Mouse (Mus musculus): ENCODE results near the gene Dapk3. TPM values are rescaled to one million over a fixed set of nuclear protein-coding genes. Genes with fewer than 3 reads are reported as not detected.

The Dapk3 gene
- polyA plus RNA-seq, 1 experiment from 2014 or later, result 49.0 TPM

- Histone ChIP-seq H3K27ac (ENCODE audit: low read depth, low read length) (peak overlapping the region; percentile 79), H3K27me3 (replicated peaks; ENCODE audit: control insufficient read depth, insufficient read depth, low read length) (peaks cover 8% of the 10 kb centered on the region; the same call in 1 of the 2 replicates), H3K9ac (ENCODE audit: low read depth, low read length) (peak overlapping the region; percentile 89), H3K9me3 (ENCODE audit: control insufficient read depth, low read length) (no peaks in the 10 kb centered on the region), H3K36me3 (ENCODE audit: control insufficient read depth, insufficient read depth, low read length) (peaks cover 3% of the 10 kb centered on the region), H3K4me1 (ENCODE audit: control insufficient read depth, insufficient read depth, low read depth, low read length) (peaks cover 45% of the 10 kb centered on the region), H3K4me2 (ENCODE audit: low read length) (peak overlapping the region; percentile 92), H3K4me3 (ENCODE audit: low read length) (peak overlapping the region; percentile 88)
- ATAC-seq, result no peak
- 57% methylated on average over 11 of the region's 11 CpGs for WGBS
Observed at GRCm38 (mm10) chr10:81138821-81139528, 43.8 kb upstream of the Dapk3 start.

- Histone ChIP-seq H3K9ac (ENCODE audit: low read depth, low read length) (peak overlapping the region; percentile 13; the same call in 1 of the 2 replicates), H3K4me1 (ENCODE audit: control insufficient read depth, insufficient read depth, low read depth, low read length) (peaks cover 45% of the 10 kb centered on the region), H3K4me3 (ENCODE audit: low read length) (peak overlapping the region; percentile 88; the same call in 1 of the 2 replicates)
Observed at GRCm38 (mm10) chr10:81139529-81139846, 43.3 kb upstream of the Dapk3 start.

GRCm38 (mm10) chr10:81140005-81140404 lies 42.8 kb upstream of the Dapk3 start:
- H3K27ac ChIP-seq (ENCODE audit: low read depth, low read length), result no peak overlapping the region
- no peaks in the 10 kb centered on the region for H3K9me3 ChIP-seq (ENCODE audit: control insufficient read depth, low read length)
- ATAC-seq, result no peak
- 56% methylated on average over 8 of the region's 8 CpGs for WGBS
- peak overlapping the region; percentile 36 for H3K9ac ChIP-seq (ENCODE audit: low read depth, low read length)
- H3K36me3 ChIP-seq (ENCODE audit: control insufficient read depth, insufficient read depth, low read length), result peaks cover 14% of the 10 kb centered on the region
- H3K4me2 ChIP-seq (ENCODE audit: low read length), result peak overlapping the region; percentile 24; the same call in 1 of the 2 replicates
- no peak overlapping the region for H3K4me3 ChIP-seq (ENCODE audit: low read length)
- peaks cover 45% of the 10 kb centered on the region for H3K4me1 ChIP-seq (ENCODE audit: control insufficient read depth, insufficient read depth, low read depth, low read length)
- peaks cover 3% of the 10 kb centered on the region; the same call in 1 of the 2 replicates for H3K27me3 ChIP-seq (replicated peaks; ENCODE audit: control insufficient read depth, insufficient read depth, low read length)

More at GRCm38 (mm10) chr10:81139529-81139846, 43.3 kb upstream of the Dapk3 start:
- no peak for ATAC-seq
- Histone ChIP-seq H3K27ac (ENCODE audit: low read depth, low read length) (no peak overlapping the region), H3K4me2 (ENCODE audit: low read length) (peak overlapping the region; percentile 92), H3K27me3 (replicated peaks; ENCODE audit: control insufficient read depth, insufficient read depth, low read length) (peaks cover 5% of the 10 kb centered on the region; the same call in 1 of the 2 replicates), H3K36me3 (ENCODE audit: control insufficient read depth, insufficient read depth, low read length) (peaks cover 8% of the 10 kb centered on the region), H3K9me3 (ENCODE audit: control insufficient read depth, low read length) (no peaks in the 10 kb centered on the region)
- 69% methylated on average over 4 of the region's 4 CpGs for WGBS

- no peak overlapping the region for H3K4me3 ChIP-seq (ENCODE audit: low read length)
- no peaks in the 10 kb centered on the region for H3K27me3 ChIP-seq (replicated peaks; ENCODE audit: control insufficient read depth, insufficient read depth, low read length)
- no peak overlapping the region; the same call in 1 of the 2 replicates for H3K9ac ChIP-seq (ENCODE audit: low read depth, low read length)
- H3K27ac ChIP-seq (ENCODE audit: low read depth, low read length), result no peak overlapping the region
- WGBS, result 67% methylated on average over 10 of the region's 10 CpGs
- no peaks in the 10 kb centered on the region for H3K9me3 ChIP-seq (ENCODE audit: control insufficient read depth, low read length)
- peaks cover 19% of the 10 kb centered on the region for H3K36me3 ChIP-seq (ENCODE audit: control insufficient read depth, insufficient read depth, low read length)
- H3K4me2 ChIP-seq (ENCODE audit: low read length), result peak overlapping the region; percentile 24; the same call in 1 of the 2 replicates
- ATAC-seq, result no peak
- peaks cover 37% of the 10 kb centered on the region for H3K4me1 ChIP-seq (ENCODE audit: control insufficient read depth, insufficient read depth, low read depth, low read length)
Observed at GRCm38 (mm10) chr10:81140717-81141454, 41.9 kb upstream of the Dapk3 start.

GRCm38 (mm10) chr10:81141455-81142210 lies 41.2 kb upstream of the Dapk3 start:
- Histone ChIP-seq H3K4me1 (ENCODE audit: control insufficient read depth, insufficient read depth, low read depth, low read length) (peaks cover 36% of the 10 kb centered on the region), H3K27me3 (replicated peaks; ENCODE audit: control insufficient read depth, insufficient read depth, low read length) (no peaks in the 10 kb centered on the region), H3K9ac (ENCODE audit: low read depth, low read length) (no peak overlapping the region), H3K36me3 (ENCODE audit: control insufficient read depth, insufficient read depth, low read length) (peaks cover 25% of the 10 kb centered on the region), H3K4me3 (ENCODE audit: low read length) (no peak overlapping the region), H3K9me3 (ENCODE audit: control insufficient read depth, low read length) (no peaks in the 10 kb centered on the region), H3K4me2 (ENCODE audit: low read length) (no peak overlapping the region), H3K27ac (ENCODE audit: low read depth, low read length) (no peak overlapping the region)
- ATAC-seq, result no peak
- WGBS, result 79% methylated on average over 7 of the region's 7 CpGs

GRCm38 (mm10) chr10:81142551-81142981 lies 40.2 kb upstream of the Dapk3 start:
- Histone ChIP-seq H3K4me3 (ENCODE audit: low read length) (no peak overlapping the region), H3K9me3 (ENCODE audit: control insufficient read depth, low read length) (no peaks in the 10 kb centered on the region), H3K27me3 (replicated peaks; ENCODE audit: control insufficient read depth, insufficient read depth, low read length) (no peaks in the 10 kb centered on the region), H3K4me1 (ENCODE audit: control insufficient read depth, insufficient read depth, low read depth, low read length) (peaks cover 36% of the 10 kb centered on the region), H3K36me3 (ENCODE audit: control insufficient read depth, insufficient read depth, low read length) (peaks cover 30% of the 10 kb centered on the region), H3K4me2 (ENCODE audit: low read length) (no peak overlapping the region), H3K9ac (ENCODE audit: low read depth, low read length) (no peak overlapping the region), H3K27ac (ENCODE audit: low read depth, low read length) (no peak overlapping the region)
- ATAC-seq, result no peak
- WGBS, result 61% methylated on average over 5 of the region's 5 CpGs

GRCm38 (mm10) chr10:81143157-81143633 lies 39.6 kb upstream of the Dapk3 start:
- H3K4me2 ChIP-seq (ENCODE audit: low read length), result no peak overlapping the region
- ATAC-seq, result no peak
- no peak overlapping the region for H3K4me3 ChIP-seq (ENCODE audit: low read length)
- no peak overlapping the region for H3K9ac ChIP-seq (ENCODE audit: low read depth, low read length)
- H3K27me3 ChIP-seq (replicated peaks; ENCODE audit: control insufficient read depth, insufficient read depth, low read length), result no peaks in the 10 kb centered on the region
- peaks cover 37% of the 10 kb centered on the region for H3K36me3 ChIP-seq (ENCODE audit: control insufficient read depth, insufficient read depth, low read length)
- no peak overlapping the region for H3K27ac ChIP-seq (ENCODE audit: low read depth, low read length)
- WGBS, result 88% methylated on average over 7 of the region's 7 CpGs
- peaks cover 36% of the 10 kb centered on the region for H3K4me1 ChIP-seq (ENCODE audit: control insufficient read depth, insufficient read depth, low read depth, low read length)
- H3K9me3 ChIP-seq (ENCODE audit: control insufficient read depth, low read length), result no peaks in the 10 kb centered on the region

- peaks cover 44% of the 10 kb centered on the region for H3K36me3 ChIP-seq (ENCODE audit: control insufficient read depth, insufficient read depth, low read length)
- no peaks in the 10 kb centered on the region for H3K27me3 ChIP-seq (replicated peaks; ENCODE audit: control insufficient read depth, insufficient read depth, low read length)
- no peak overlapping the region for H3K4me3 ChIP-seq (ENCODE audit: low read length)
- no peak overlapping the region for H3K27ac ChIP-seq (ENCODE audit: low read depth, low read length)
- H3K9ac ChIP-seq (ENCODE audit: low read depth, low read length), result no peak overlapping the region
- H3K4me1 ChIP-seq (ENCODE audit: control insufficient read depth, insufficient read depth, low read depth, low read length), result peaks cover 29% of the 10 kb centered on the region
- ATAC-seq, result no peak
- H3K9me3 ChIP-seq (ENCODE audit: control insufficient read depth, low read length), result no peaks in the 10 kb centered on the region
- WGBS, result 94% methylated on average over 51 of the region's 52 CpGs
- H3K4me2 ChIP-seq (ENCODE audit: low read length), result no peak overlapping the region
Observed at GRCm38 (mm10) chr10:81143845-81144437, 38.9 kb upstream of the Dapk3 start.
